Mouse (Mus musculus) liver, embryonic 14.5 days (tissue): Measurements from ENCODE around the gene Cfap77. TPM values are rescaled to one million over a fixed set of nuclear protein-coding genes. Genes with fewer than 3 reads are reported as not detected.

ENCODE experiments used
- ATAC-seq: fragments of 200-750 bp; cut with Nextera tagmentation; 2 replicates; pipeline ENCODE4 v1.8.0; 2017; ENCODE audit warnings: moderate number of reproducible peaks, mild to moderate bottlenecking, moderate library complexity; ENCODE audit not compliant: insufficient read depth
- DNase-seq, 3 experiments: peaks; one replicate each; pipeline ENCODE4 v3.0.0-alpha.2; 2012 to 2013; ENCODE audit warnings: low read depth in 3 of 3, low spot score in 3 of 3
- H3K27ac ChIP-seq: fragments of 300-500 bp; sonication (generic); 2 replicates; pipeline ENCODE4 v1.5.1; 2014; ENCODE audit warnings: moderate library complexity, mild to moderate bottlenecking, control low read depth, inconsistent platforms
- H3K27me3 ChIP-seq: fragments of 300-500 bp; sonication (generic); 2 replicates; pipeline ENCODE4 v1.6.1; 2014; ENCODE audit warnings: mild to moderate bottlenecking, low read length, moderate library complexity; ENCODE audit not compliant: control insufficient read depth, insufficient read depth
- H3K36me3 ChIP-seq: fragments of 300-500 bp; sonication (generic); replicated peaks from 2 replicates; pipeline ENCODE4 v1.6.1; 2014; ENCODE audit warnings: low read depth; ENCODE audit not compliant: control insufficient read depth, insufficient read depth
- H3K4me1 ChIP-seq, 2 experiments: fragments of 200-500 bp in 1 of 2; fragments of 300-500 bp in 1 of 2; sonication (generic) in 1 of 2; replicated peaks; 2 replicates each; pipeline ENCODE4 v1.6.1; 2012 to 2014; ENCODE audit warnings: antibody characterized with exemption in 1 of 2, inconsistent platforms in 1 of 2, low read length in 1 of 2; ENCODE audit not compliant: control insufficient read depth in 2 of 2, insufficient read depth in 2 of 2
- H3K4me2 ChIP-seq: fragments of 300-500 bp; sonication (generic); 2 replicates; pipeline ENCODE4 v1.6.1; 2014; ENCODE audit warnings: low read depth, mild to moderate bottlenecking, control low read depth, moderate library complexity
- H3K4me3 ChIP-seq, 2 experiments: fragments of 200-500 bp in 1 of 2; fragments of 300-500 bp in 1 of 2; sonication (generic) in 1 of 2; 2 replicates each; pipeline ENCODE4 v1.5.1; 2012 to 2014; ENCODE audit warnings: low read depth in 2 of 2, low read length in 2 of 2, mild to moderate bottlenecking in 2 of 2, control low read depth in 1 of 2, inconsistent platforms in 1 of 2, moderate library complexity in 1 of 2; ENCODE audit not compliant: insufficient read depth in 1 of 2
- H3K9ac ChIP-seq: fragments of 300-500 bp; sonication (generic); replicated peaks from 2 replicates; pipeline ENCODE4 v1.6.1; 2014; ENCODE audit warnings: mild to moderate bottlenecking, control low read depth, moderate library complexity
- H3K9me3 ChIP-seq: fragments of 300-500 bp; sonication (generic); 2 replicates; pipeline ENCODE4 v1.6.1; 2016; ENCODE audit warnings: low read length, mixed read lengths; ENCODE audit not compliant: control insufficient read depth
- CTCF ChIP-seq: IDR thresholded peaks from 2 replicates; pipeline ENCODE4 v1.5.1; 2016; ENCODE audit warnings: antibody characterized with exemption, low read depth, control low read depth
- EP300 ChIP-seq: IDR thresholded peaks from 2 replicates; pipeline ENCODE4 v1.6.1; 2016; ENCODE audit warnings: antibody characterized with exemption, low read depth
- WGBS: fragments of 180-500 bp; shearing (Covaris S2); extraction: QIAGEN DNeasy Blood & Tissue Kit; methylation state at CpG from one replicate; pipeline ENCODE4 v1.1.7; 2014; ENCODE audit not compliant: insufficient replicate concordance; 5-methylcytosine and 5-hydroxymethylcytosine counted together
- polyA plus RNA-seq, 2 experiments: library from polyadenylated mRNA; depleted of rRNA in 1 of 2; stranded (reverse) in 1 of 2; unstranded in 1 of 2; fragments of >200 nt; fragmentation: Nextera tagmentation in 1 of 2; extraction: Ambion mirVana in 1 of 2; gene quantifications; 2 replicates each; pipeline versions ENCODE4 v1.2.1 to v1.2.3; 2012 to 2014

The Cfap77 gene
- polyA plus RNA-seq, 2 experiments = 0.16 TPM; not detected in 1

GRCm38 (mm10) chr2:28997161-28997834 lies 57.6 kb downstream of the Cfap77 start:
- no peaks in the 10 kb centered on the region for H3K4me1 ChIP-seq
- no peak overlapping the region for H3K27ac ChIP-seq
- DNase-seq (no peak), ATAC-seq (no peak)
- no peak overlapping the region for H3K9ac ChIP-seq
- no peaks in the 10 kb centered on the region for H3K36me3 ChIP-seq
- no peak overlapping the region for H3K4me2 ChIP-seq
- TF ChIP-seq EP300 (no peak), CTCF (no peak)
- no peak overlapping the region for H3K4me3 ChIP-seq
- H3K9me3 ChIP-seq = no peaks in the 10 kb centered on the region
- 62% methylated on average over 14 of the region's 14 CpGs for WGBS
- H3K27me3 ChIP-seq = no peaks in the 10 kb centered on the region

DNA sequence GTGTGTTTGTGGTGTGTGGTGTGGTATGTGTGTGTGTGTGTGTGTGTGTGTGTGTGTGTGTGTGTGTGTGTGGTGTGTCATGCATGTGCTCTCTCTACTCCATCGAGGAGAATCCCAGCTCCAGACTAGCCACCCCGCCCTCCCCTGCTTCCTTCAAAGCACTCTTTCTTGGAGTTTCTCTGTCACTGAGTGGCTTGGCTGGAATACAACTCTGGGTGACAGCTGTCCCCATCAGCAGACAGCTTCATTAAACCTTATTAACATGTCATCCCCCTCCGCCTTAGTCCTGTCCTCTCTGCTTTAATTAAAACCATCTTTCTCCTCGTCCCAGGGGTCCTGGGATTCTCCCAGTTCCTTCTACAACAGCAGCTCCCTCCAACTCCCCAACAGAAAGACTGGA lies 59.4 kb downstream of the Cfap77 start:
- no peak for TF ChIP-seq CTCF
- no peak for TF ChIP-seq EP300
- DNase-seq (no peak), ATAC-seq (no peak)
- no peaks in the 10 kb centered on the region for H3K4me1 ChIP-seq
- no peak overlapping the region for H3K4me2 ChIP-seq
- H3K27ac ChIP-seq = no peak overlapping the region
- H3K4me3 ChIP-seq = no peak overlapping the region
- no peaks in the 10 kb centered on the region for H3K36me3 ChIP-seq
- H3K9me3 ChIP-seq = no peaks in the 10 kb centered on the region
- H3K27me3 ChIP-seq = no peaks in the 10 kb centered on the region
- 70% methylated on average over 4 of the region's 4 CpGs for WGBS
- no peak overlapping the region for H3K9ac ChIP-seq

- H3K4me3 ChIP-seq = no peak overlapping the region
- no peak overlapping the region for H3K9ac ChIP-seq
- H3K27ac ChIP-seq = no peak overlapping the region
- no peaks in the 10 kb centered on the region for H3K9me3 ChIP-seq
- H3K4me1 ChIP-seq = no peaks in the 10 kb centered on the region
- H3K36me3 ChIP-seq = no peaks in the 10 kb centered on the region
- H3K4me2 ChIP-seq = no peak overlapping the region
- no peaks in the 10 kb centered on the region for H3K27me3 ChIP-seq
- 53% methylated on average over 12 of the region's 12 CpGs for WGBS
- TF ChIP-seq CTCF (no peak), EP300 (no peak)
- DNase-seq = no peak
- ATAC-seq = no peak
Measured at GRCm38 (mm10) chr2:28994014-28994413, 60.9 kb downstream of the Cfap77 start.

DNA sequence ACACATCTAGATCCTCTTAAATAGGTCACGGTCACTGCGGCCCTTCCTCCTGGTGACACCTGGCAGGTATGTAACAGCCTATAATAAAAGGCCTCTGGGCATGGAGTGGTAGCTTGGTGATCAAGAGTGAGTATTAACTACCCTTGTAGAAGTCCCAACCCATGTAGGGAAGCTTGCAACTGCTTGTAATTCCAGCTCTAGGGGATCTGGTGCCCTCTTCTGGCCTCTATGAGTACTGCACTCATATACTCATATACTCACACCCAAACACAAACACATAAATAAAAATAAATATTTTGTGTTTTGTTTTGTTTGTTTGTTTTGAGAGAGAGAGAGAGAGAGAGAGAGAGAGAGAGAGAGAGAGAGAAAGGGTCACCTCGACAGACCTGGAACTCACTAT lies 66.1 kb downstream of the Cfap77 start:
- TF ChIP-seq EP300 (no peak), CTCF (peak; percentile 43)
- H3K9me3 ChIP-seq = no peaks in the 10 kb centered on the region

DNA sequence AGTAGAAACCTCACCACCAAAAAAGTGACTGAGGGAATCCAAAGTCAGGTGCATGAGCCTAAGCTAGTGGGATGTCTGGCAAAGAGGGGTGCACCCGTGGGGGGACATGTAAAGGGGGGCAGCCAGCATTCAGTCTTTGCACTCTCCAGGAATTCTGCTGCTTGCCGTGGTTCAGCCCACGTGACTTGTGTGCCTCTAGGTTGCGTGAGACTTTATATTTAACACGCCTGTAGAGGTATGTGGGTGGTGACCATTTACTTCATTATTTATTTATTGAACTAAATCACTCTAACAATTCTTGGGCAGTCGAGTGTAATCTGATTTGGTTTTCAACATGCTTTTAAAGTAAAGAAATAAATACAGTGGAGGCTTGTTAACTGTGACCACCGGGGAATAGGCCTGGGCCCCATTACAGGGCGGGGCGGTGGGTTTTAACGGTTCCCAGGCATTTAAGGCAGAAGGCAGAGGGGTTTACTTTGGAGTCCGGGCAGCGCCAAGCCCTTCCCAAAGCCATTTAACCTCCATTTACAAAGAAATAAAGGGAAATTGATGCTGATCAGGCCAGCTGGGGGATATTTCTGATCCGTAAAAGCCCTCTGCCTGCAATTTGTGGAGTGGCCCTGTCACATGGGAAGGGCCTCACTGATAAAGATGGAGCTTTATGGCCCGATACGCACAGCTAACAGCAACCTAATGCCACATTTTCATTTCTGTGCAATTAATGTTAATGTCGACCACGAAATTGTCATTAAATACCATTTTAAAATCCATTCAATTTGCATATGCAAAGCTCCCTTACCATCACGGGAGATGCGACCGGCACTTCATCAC lies 74.6 kb downstream of the Cfap77 start:
- Histone ChIP-seq H3K4me1 (no peaks in the 10 kb centered on the region), H3K4me3 (no peak overlapping the region), H3K36me3 (no peaks in the 10 kb centered on the region), H3K27me3 (no peaks in the 10 kb centered on the region; the same call in 1 of the 2 replicates), H3K9me3 (no peaks in the 10 kb centered on the region), H3K27ac (no peak overlapping the region), H3K4me2 (no peak overlapping the region), H3K9ac (no peak overlapping the region)
- WGBS = 66% methylated on average over 20 of the region's 20 CpGs
- TF ChIP-seq CTCF (no peak), EP300 (no peak)
- DNase-seq = no peak
- ATAC-seq = no peak

More for the DNA sequence above, 66.1 kb downstream of the Cfap77 start:
- H3K9ac ChIP-seq = no peak overlapping the region
- no peaks in the 10 kb centered on the region for H3K4me1 ChIP-seq
- 82% methylated on average over 3 of the region's 3 CpGs for WGBS
- ATAC-seq (no peak), DNase-seq (no peak)
- no peak overlapping the region for H3K4me3 ChIP-seq
- no peaks in the 10 kb centered on the region for H3K36me3 ChIP-seq
- H3K27ac ChIP-seq = no peak overlapping the region
- no peak overlapping the region for H3K4me2 ChIP-seq
- H3K27me3 ChIP-seq = no peaks in the 10 kb centered on the region
